Mouse (Mus musculus): ENCODE results near the gene Ptprr. TPM values are rescaled to one million over a fixed set of nuclear protein-coding genes. Genes with fewer than 3 reads are reported as not detected.

The Ptprr gene
- 10 to 100 TPM; 20.3 to 22.0 TPM for total RNA-seq (2021)

DNA sequence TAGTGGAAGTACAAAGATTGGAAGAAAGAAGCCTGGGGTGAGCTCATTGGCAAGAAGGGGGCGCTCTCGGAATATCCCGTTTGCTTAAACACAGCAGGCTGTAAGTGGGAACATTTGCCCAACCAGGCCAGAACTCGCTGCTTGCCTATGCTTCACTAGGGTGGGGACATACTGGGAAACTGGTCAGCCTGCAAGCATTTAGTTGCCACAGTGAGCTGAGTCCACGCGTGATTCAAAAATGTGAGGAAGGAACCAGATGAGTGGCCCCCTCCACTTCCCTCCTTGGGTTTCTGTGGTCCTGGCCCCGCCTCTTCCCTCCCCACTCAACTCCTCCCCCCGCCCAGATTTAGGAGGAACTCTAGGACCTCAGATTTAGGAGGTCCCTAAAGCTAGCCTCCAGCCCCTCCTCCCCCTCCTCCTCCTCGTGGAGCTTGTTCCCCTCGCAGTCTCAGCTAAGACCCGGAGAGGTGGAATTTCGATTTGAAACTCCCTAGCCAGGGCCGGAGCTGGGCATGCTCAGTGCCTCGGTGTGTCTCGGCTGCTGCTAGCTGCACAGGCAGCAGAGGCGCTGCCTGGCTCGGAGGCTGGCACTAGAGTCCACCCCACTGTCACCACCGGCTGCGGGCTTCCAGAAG is at the start of gene Ptprr:
Gene Ptprr (plus strand): TSS at position 369 of the 635 bp plus-strand sequence.
- intact Hi-C loops (cut with DNase I), result loop anchor here (1.0 to 5.0 kb wide), 2 partner anchors 99 to 179 kb away; no protein-coding TSS in a partner anchor
- peak; percentile 88 to 95 for DNase-seq (ENCODE audit: low spot score in 2 of 2)

DNA sequence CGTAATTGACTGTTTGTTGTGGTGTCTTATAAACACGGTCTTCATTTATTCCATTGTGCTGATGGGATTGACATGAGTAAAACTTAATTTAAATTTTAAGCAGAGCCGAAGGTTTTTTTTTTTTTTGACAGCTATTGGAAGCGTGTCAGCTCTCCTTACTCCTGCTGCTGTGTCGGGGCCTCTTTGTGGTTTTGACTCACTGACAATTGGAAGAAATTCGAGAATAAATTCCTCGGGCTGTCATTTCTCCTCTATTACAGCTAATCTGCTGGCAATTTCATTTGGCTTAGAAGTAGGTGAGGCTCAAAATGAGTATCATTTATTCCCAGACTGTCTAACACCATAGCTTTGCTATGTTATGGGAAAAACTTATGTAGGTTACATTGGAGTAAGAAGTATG is 41.7 kb upstream of the Ptprr start:
- intact Hi-C loops (cut with DNase I), result no loop called here
- no peak for DNase-seq (ENCODE audit: low spot score in 2 of 2)

DNA sequence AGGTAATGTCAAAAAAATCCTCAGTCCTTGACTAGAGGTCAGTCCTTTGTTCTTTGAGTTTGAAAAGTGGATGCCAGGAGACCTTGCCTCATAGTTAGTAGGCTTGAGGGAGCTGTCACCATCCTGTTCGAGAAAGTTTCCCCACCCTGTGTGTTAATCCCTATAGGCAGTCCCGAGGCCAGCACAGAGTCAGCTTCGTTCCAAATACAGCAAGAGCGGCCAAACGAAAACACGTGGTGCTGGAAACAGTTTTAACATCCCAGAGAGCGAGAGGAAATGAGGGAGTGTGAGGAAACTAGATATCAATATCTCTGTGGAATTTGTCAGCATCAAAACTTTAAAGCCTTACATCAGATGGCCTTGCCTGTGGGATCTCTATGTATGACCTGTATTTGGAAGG is 39.0 kb upstream of the Ptprr start:
- no peak for DNase-seq (ENCODE audit: low spot score in 2 of 2)

DNA sequence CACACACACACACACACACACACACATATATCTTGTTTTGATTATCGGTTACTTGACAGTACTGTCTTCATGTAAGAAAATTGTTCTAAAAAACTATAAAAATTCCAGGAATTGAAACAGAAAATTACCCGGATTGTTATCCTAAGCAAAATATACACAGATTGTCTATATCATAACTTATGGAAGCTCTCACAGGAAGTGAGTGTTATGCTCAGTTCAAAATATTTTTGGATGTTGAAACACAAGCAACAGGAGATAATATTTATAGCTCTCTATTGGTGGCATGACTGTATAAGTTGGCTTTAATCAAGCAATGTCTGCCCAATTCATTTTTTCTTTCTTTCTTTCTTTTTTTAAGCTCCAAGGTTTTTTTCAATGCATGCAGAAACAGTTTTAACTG is 38.0 kb upstream of the Ptprr start:
- intact Hi-C loops (cut with DNase I), result no loop called here
- DNase-seq (ENCODE audit: low spot score in 2 of 2), result no peak

More for the DNA sequence above, 39.0 kb upstream of the Ptprr start:
- intact Hi-C loops (cut with DNase I), result no loop called here

DNA sequence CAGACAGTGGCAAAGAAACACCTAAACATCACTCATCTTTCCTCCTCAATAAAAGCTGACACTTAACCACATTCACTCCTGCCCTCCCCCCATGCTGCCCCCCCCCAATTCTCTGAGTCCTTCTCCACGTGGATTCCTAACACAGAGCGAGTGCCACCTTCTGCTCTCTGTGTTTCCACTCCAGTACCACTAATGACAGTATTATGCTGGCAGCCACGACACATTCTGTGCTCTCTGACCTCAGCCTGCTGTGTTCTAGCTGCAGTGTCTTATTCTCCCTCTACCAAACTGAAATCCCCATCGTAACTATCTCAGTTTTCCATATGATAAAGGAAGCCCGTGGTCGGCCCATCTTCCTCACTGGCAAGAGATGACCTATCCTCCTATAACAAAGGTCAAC is 33.7 kb upstream of the Ptprr start:
- no peak for DNase-seq (ENCODE audit: low spot score in 2 of 2)
- intact Hi-C loops (cut with DNase I), result no loop called here

DNA sequence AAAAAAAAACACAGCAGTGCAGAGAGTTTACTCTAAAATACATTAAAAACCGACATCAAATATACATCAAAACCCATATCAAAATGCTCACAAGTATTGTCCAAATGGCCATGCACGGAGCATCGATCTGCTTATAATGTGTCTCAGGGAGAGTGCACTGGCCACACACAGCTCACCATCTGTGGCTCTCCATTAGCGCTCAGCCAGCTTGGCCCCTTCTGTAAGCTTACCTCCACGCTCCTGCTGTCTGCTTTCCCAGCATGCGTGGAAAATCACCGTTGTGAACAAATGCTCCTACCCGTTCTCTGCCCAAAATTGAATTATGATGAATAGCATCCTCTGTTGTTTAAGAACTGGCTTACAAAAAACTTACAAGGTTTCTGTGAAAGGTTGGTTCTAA is 16.2 kb upstream of the Ptprr start:
- DNase-seq (ENCODE audit: low spot score in 2 of 2), result no peak
- intact Hi-C loops (cut with DNase I), result no loop called here

DNA sequence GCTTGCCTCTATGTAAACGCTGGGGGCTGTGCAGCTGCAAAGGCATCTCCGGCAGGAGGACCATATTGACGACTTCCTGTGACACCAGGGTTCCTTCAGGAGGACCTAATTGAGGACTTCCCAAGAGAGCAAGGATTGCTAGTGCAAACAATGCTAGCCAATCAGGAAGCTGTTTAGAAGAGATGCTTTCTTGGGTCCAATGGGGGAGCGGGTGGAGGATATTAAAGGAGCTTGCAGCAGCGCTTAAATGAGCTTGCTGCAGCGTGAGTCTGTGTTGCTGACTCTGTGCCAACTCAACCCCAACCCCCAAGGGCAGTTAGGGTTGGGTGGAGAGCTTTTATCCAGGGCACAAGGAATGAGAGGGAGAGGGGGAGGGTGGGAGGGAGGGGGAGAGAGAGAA is 11.3 kb upstream of the Ptprr start:
- DNase-seq (ENCODE audit: low spot score in 2 of 2), result peak in 1 of 2 experiments; percentile 16

DNA sequence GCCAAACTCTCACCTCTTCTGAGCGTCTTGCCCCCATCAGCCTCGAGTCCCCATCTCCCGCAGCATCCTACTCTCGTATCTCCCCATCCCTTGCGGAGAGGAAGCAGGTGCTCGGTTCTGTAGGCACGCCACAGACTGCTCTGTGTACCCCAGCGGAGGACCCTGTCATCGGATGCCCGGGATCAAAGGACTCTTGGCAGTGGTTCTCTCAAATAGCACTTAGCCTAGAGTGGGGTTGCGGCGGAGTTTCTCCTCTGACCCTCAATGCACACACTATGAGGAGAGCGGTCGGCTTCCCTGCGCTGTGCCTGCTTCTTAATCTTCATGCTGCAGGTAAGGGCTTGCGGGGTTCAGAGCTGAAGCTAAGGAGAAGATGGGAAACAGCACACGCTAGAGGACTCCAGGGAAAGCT is 473 bp downstream of the Ptprr start:
- DNase-seq (ENCODE audit: low spot score in 2 of 2), result no peak
- intact Hi-C loops (cut with DNase I), result loop anchor here (1.0 to 5.0 kb wide), 2 partner anchors 99 to 179 kb away; no protein-coding TSS in a partner anchor

More for the DNA sequence above, 11.3 kb upstream of the Ptprr start:
- intact Hi-C loops (cut with DNase I), result no loop called here

DNA sequence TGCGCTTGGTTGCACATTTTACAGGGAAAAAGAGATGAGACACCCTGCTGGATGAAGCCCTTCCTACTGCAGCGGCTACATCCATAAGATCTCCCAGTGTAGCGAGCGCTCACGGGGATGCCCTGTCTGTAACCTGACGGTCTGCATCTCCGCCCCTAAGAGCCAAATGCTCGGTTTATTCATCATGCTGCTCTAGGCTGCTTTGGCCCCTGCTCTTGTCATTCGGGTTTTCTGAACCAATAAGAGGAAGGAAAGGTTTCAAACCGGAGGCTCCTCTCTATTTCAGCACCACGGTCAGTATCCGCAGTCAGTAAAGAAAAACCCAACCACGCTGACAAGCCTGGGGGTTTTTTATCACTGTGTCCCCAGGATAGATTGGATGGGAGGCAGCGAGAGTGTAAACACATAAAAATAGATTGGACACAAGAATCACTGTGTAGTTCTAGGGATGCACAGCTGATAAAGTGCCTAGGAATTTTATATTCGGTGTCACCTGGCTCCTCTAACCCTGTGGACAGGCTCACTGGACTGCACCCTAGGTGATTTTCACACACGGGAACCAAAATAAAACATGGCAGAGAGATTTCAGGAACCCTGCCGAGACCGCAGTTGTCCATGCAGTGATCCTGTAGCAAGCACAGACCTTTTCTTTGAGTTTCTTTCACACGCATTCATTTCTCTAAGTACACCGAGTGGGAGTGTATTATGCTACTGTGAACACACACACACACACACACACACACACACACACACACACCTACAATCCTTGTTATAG is 1.3 kb downstream of the Ptprr start:
- intact Hi-C loops (cut with DNase I), result loop anchor here (5.0 kb wide), 1 partner anchor 98 kb away; no protein-coding TSS in a partner anchor

DNA sequence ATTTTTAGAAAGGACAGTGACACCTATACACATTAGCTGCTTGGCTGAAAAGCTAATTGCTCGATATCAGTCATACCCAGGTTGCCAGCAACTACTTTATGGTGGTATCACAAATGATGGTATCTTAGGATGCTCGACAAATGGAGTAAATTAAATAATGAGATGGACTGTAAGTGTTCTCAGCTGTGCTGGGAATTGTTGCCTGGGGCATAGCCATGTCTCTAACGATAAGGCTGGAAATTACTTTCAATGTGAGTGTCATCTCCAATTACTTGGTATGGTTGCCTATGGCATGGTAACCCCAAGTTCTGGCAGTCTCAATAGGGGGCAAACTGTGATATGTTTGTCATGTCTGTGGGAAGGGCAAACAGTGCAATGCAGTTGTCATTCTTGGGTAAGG is 3.1 kb downstream of the Ptprr start:
- no peak for DNase-seq (ENCODE audit: low spot score in 2 of 2)
- intact Hi-C loops (cut with DNase I), result no loop called here

More for the DNA sequence above, 1.3 kb downstream of the Ptprr start:
- peak; percentile 40 to 66 for DNase-seq (ENCODE audit: low spot score in 2 of 2)

DNA sequence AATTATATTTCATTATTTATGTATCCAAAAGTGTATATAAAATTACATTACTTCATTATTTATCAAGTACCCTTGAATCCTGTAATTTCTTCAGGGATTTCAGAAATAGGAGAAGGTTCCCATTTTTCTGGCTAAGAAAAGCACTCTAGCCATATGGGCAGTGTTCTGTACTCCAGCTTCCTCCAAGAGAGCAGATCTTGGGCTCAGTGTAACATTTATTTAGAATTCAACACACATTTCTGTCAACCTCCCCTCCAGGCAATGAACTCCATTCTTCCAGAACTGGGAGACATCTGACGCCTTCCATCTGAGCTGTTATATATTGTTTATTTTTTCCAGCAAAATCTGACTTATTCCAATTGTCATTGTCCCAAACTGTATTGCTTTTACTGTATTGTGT is 20.1 kb downstream of the Ptprr start:
- DNase-seq (ENCODE audit: low spot score in 2 of 2), result peak in 1 of 2 experiments; percentile 45
- intact Hi-C loops (cut with DNase I), result no loop called here

DNA sequence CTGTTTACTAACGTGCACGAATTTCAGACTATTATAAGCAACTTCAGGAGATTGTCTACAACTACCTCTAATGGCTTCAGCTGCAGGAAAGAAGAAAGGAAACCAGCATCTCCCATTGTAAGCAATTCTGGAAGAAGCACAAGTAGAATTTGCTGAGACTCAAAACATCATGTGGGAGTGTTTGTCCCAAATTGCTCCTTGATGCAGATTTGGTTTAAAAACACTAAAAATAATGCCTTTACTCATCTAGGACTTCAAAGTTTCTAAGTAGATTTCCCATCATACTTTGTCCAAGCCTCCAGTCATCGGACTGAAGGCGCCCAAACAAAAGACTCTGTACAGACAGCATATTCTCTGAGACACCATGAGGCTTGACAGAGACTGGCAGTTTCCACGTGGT is 57.9 kb downstream of the Ptprr start:
- intact Hi-C loops (cut with DNase I), result no loop called here
- peak in 1 of 2 experiments; percentile 51 for DNase-seq (ENCODE audit: low spot score in 2 of 2)

DNA sequence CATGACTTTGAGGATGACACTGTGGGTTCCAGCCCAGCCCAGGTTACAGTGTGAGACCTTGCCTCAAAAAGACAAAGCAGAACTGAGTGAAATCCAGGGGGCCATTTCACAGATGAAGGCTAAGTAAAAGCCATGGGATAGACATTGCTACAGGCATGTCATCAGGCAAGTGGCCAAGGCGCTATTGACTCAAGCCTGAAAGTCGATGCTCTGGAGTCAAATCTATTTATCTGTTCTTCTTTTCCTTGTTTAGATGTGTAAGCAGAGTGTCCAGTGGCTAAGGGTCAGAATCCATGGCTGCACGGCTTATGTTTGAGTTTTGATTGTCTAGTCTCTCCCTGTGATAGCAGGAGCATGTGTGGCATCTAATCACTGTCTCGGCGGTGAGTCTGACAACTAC is 60.6 kb downstream of the Ptprr start:
- DNase-seq (ENCODE audit: low spot score in 2 of 2), result no peak
- intact Hi-C loops (cut with DNase I), result no loop called here

DNA sequence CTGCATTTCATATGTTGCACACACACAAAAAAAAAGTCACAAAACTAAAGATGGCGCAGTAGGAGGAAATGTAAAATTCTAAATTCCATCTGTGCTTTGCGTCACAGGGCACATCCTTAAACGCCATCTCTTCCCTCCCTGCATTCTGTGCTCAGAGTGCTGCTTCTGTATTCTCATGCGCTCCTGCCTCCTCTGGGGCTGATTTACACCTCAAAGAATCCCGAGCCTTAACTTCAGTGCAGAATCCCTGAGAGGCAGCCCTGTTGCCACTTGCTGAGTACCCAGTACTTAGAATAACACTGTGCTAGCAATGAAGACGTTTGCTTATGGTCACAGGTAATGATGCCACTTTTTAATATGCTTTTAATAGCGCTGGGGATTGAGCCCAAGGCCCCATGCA is 61.4 kb downstream of the Ptprr start:
- intact Hi-C loops (cut with DNase I), result no loop called here
- no peak for DNase-seq (ENCODE audit: low spot score in 2 of 2)

DNA sequence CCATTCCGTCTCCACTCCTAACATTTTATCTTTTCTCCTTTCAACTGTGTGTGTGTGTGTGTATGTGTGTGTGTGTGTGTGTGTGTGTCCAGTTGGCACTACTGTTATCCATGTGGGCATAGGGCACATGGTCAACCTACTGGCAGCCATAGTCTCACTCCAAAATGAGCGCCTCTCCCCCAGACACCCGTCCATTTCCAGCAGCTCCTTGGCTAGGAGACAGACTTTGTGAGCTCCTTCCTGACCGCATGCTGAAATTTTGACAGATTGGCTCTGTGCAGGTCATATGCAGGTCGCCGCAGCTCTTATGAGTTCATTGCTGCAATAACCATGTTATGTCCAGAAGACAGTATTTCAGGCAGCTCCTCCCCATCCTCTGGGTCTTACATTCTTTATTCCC is 62.8 kb downstream of the Ptprr start:
- intact Hi-C loops (cut with DNase I), result loop anchor here (5.0 kb wide), 1 partner anchor 236 kb away; no protein-coding TSS in a partner anchor
- no peak for DNase-seq (ENCODE audit: low spot score in 2 of 2)

DNA sequence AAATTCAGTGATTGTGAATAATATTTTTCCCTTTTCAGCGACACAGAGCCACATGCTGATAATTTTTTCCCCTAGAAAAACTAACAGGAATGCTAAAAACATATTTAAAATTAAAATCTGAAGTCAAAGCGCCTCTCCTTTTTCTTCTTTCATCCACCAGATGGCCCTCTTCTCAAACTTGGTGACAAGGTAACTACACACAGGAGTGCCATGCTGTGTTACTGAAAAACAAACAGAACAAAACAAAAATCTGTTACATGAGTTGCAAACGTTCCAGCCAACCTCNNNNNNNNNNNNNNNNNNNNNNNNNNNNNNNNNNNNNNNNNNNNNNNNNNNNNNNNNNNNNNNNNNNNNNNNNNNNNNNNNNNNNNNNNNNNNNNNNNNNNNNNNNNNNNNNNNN is 66.0 kb downstream of the Ptprr start:
- DNase-seq (ENCODE audit: low spot score in 2 of 2), result peak; percentile 17 to 42
- intact Hi-C loops (cut with DNase I), result loop anchor here (1.0 to 5.0 kb wide), 2 partner anchors 113 to 233 kb away; no protein-coding TSS in a partner anchor

DNA sequence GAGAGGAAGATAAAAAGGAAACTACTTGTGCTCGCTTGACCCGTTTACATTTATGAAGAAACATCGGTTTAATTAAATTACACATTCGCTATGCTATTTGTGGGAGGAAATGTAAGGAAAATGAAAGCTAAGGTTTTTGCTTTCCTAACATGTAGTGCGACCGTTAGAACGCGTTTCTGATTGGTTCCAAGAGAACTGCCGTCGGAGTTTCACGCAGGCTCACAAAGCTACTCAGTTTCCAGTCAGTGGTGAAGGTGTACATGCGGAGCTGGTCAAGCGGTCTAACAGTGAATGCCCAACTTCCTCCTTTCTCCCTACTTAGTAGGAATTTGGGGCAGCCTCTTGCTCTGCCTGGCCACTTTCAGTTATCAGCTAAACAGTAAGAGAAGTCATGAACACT is 78.5 kb downstream of the Ptprr start:
- intact Hi-C loops (cut with DNase I), result no loop called here
- DNase-seq (ENCODE audit: low spot score in 2 of 2), result no peak

DNA sequence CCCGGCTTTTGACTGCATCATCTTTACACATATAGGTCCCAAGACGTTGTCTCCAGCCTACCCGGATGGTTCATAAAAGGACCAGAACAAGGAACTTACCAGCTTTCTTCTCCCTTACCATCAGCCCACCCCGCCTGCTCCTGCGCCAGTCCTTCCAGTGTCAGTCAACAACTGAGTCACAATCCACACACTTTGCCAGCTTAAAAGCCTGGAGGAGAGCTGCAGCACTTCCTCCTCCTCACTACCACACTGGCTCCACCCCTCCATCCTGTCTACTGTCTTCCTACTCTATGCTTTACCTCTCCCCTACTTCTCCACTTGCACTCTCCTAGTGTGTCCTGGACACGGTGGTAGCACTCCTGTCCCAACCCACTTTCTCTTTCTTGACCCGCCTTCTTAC is 80.5 kb downstream of the Ptprr start:
- peak in 1 of 2 experiments; percentile 46 for DNase-seq (ENCODE audit: low spot score in 2 of 2)
- intact Hi-C loops (cut with DNase I), result no loop called here

DNA sequence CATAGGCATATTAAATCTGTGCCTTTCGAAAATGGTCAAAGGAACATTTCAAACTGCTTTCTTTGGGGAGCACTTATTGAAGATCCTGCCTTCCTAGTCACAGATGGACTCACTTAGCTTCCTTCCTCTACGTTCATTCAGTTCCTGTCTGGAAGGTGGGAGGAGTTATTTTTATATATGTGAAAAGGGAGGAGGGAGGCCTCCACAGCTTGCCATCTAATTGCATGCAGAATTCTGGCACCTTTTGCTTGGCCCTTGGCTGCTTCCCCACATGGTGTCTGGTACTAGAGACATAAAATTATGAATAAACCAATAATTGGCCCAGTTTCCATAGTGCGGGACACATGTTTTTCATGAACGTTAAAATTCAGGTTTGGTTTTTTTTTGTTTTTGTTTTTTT is 90.2 kb downstream of the Ptprr start:
- DNase-seq (ENCODE audit: low spot score in 2 of 2), result peak in 1 of 2 experiments; percentile 61
- intact Hi-C loops (cut with DNase I), result no loop called here

DNA sequence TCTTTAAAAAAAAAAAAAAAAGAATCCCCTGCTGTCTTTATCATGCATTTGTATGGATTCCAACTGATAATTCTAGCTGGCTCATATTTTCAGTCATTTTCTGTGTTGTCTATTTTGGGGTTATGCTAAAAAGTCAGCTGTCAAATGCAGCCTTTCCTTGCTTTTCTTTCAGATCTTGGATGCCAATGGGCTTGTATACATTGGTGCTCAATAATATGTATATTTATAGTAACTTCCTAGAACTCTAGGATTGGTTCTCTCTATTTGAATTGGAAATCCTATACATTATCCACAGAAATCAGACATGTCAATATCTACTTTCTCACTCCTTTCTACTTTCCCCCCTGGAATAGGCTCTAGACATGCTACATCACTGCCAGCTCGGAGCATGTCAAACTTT is 90.7 kb downstream of the Ptprr start:
- intact Hi-C loops (cut with DNase I), result no loop called here
- DNase-seq (ENCODE audit: low spot score in 2 of 2), result no peak

DNA sequence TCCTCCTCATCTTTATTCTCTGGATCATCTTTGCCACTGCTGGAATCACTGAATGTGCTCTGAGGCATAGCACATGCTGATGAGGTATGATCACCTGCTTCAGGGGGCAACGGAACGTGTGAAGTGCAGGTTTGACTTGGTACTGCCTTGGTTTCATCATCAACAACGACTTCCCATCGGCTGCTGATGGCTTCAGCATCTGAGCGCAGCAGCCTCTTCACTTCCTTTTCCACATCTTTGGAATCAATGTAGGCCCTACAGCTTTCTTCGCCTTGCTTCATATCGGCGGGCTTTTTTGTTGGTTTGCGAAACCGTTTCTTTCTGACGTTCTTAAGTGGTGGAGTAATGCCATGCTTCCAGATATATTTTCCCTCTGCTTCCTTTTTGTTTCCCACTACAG is 94.9 kb downstream of the Ptprr start:
- no peak for DNase-seq (ENCODE audit: low spot score in 2 of 2)
- intact Hi-C loops (cut with DNase I), result no loop called here
